Mouse (Mus musculus) A20 (cell line): ENCODE results near the gene Tcaf3.

Source experiments
- DNase-seq: peaks from one replicate; pipeline ENCODE4 v3.0.0-alpha.2; 2011; ENCODE audit warnings: low read depth, low spot score

Gene Tcaf3

GRCm38 (mm10) chr6:42542036-42543031 is 55.2 kb downstream of the Tcaf3 start:
- DNase-seq: no peak

- no peak for DNase-seq
Observed at GRCm38 (mm10) chr6:42540681-42541080, 56.8 kb downstream of the Tcaf3 start.

- no peak for DNase-seq
Observed at GRCm38 (mm10) chr6:42539711-42540110, 57.8 kb downstream of the Tcaf3 start.
